Mouse (Mus musculus): ENCODE measurements around the gene Klhdc8b. TPM values are rescaled to one million over a fixed set of nuclear protein-coding genes. Genes with fewer than 3 reads are reported as not detected.

The Klhdc8b gene
- polyA plus RNA-seq, 1 experiment from 2014 or later, result 46.4 TPM

GRCm38 (mm10) chr9:108450292-108451169 is 10.8 kb downstream of the Klhdc8b start:
- Histone ChIP-seq H3K9me3 (ENCODE audit: low read depth, low read length) (no peaks in the 10 kb centered on the region), H3K4me1 (ENCODE audit: insufficient read depth) (peaks cover 22% of the 10 kb centered on the region), H3K27ac (ENCODE audit: low read depth) (peak overlapping the region; percentile 79), H3K4me2 (peak overlapping the region; percentile 83), H3K27me3 (ENCODE audit: insufficient read depth, low read length) (no peaks in the 10 kb centered on the region), H3K36me3 (ENCODE audit: insufficient read depth) (peaks cover 13% of the 10 kb centered on the region), H3K9ac (peak overlapping the region; percentile 15; the same call in 1 of the 2 replicates), H3K4me3 (ENCODE audit: low read depth, low read length) (peak overlapping the region; percentile 51)
- TF ChIP-seq CTCF (IDR thresholded peaks at IDR 0.05; ENCODE audit: low read depth), result no peak
- peak; percentile 90 for DNase-seq
- ATAC-seq (ENCODE audit: insufficient read depth), result peak; percentile 21
- 52% methylated on average over 21 of the region's 21 CpGs for WGBS

DNA sequence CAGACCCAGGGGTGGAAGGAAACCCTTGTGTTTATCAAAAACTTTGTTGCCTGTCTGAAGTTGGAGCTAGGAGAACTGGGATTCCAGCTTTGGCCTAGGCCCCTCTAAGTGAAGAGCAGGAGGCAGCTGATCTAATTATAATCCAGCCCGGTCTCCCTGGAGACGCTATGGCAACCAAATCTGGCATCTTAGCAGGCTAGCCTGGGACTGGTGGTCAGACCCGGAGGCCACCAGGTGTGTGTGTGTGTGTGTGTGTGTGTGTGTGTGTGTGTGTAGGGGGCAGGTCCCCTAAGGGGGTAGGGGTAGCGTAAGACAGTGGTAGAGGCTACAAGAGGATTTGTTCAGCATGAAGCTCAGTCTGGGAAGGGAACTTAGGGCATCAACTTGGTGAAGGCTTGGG is 11.5 kb downstream of the Klhdc8b start:
- 45% methylated on average over 4 of the region's 4 CpGs for WGBS
- Histone ChIP-seq H3K4me3 (ENCODE audit: low read depth, low read length) (no peak overlapping the region), H3K9ac (no peak overlapping the region), H3K27ac (ENCODE audit: low read depth) (peak overlapping the region; percentile 72), H3K36me3 (ENCODE audit: insufficient read depth) (peaks cover 13% of the 10 kb centered on the region), H3K27me3 (ENCODE audit: insufficient read depth, low read length) (no peaks in the 10 kb centered on the region), H3K9me3 (ENCODE audit: low read depth, low read length) (no peaks in the 10 kb centered on the region), H3K4me1 (ENCODE audit: insufficient read depth) (peaks cover 22% of the 10 kb centered on the region), H3K4me2 (peak overlapping the region; percentile 83)
- DNase-seq (peak; percentile 66), ATAC-seq (ENCODE audit: insufficient read depth) (peak; percentile 2; the same call in 1 of the 2 replicates)
- no peak for TF ChIP-seq CTCF (IDR thresholded peaks at IDR 0.05; ENCODE audit: low read depth)

GRCm38 (mm10) chr9:108445125-108445524 is 16.3 kb downstream of the Klhdc8b start:
- ATAC-seq (ENCODE audit: insufficient read depth) (no peak), DNase-seq (no peak)
- Histone ChIP-seq H3K36me3 (ENCODE audit: insufficient read depth) (peaks cover 13% of the 10 kb centered on the region), H3K9me3 (ENCODE audit: low read depth, low read length) (no peaks in the 10 kb centered on the region), H3K9ac (no peak overlapping the region), H3K27ac (ENCODE audit: low read depth) (no peak overlapping the region), H3K27me3 (ENCODE audit: insufficient read depth, low read length) (no peaks in the 10 kb centered on the region), H3K4me3 (ENCODE audit: low read depth, low read length) (no peak overlapping the region), H3K4me1 (ENCODE audit: insufficient read depth) (peaks cover 6% of the 10 kb centered on the region), H3K4me2 (no peak overlapping the region)
- 53% methylated on average over 9 of the region's 9 CpGs for WGBS
- no peak for TF ChIP-seq CTCF (IDR thresholded peaks at IDR 0.05; ENCODE audit: low read depth)

DNA sequence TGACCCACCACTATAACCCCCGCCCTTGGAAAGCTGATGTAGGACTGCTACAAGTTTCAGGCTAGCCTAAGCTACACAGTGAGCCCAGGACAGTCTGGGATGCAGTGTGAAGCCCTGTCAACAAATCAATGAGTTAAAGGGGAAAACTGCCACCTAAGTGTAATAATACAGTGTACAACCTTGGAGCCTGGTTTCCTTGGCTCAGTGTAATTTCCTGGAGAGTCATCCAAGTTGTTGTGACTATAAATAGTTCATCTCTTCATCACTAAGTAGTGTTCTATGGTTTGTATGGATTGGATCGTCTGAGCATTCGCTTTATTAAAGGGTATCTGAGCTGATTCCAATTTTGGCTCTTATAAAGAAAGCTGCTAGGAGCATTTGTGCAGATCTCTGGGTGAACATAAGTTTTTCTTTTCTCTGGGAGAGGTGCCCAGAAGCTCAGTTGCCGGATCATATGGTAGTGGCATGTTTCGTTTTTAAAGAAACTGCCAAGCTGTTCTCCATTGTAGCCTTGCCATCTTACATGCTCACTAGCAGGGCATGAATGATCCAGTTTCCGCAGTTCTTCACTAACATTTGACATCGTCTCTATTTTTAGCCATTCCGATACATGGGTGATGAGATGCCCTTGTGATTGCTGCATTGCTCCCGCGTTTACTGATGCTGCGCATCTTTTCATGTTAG is 20.0 kb downstream of the Klhdc8b start:
- no peak for TF ChIP-seq CTCF (IDR thresholded peaks at IDR 0.05; ENCODE audit: low read depth)
- Histone ChIP-seq H3K4me1 (ENCODE audit: insufficient read depth) (no peaks in the 10 kb centered on the region), H3K4me3 (ENCODE audit: low read depth, low read length) (no peak overlapping the region), H3K36me3 (ENCODE audit: insufficient read depth) (no peaks in the 10 kb centered on the region), H3K27me3 (ENCODE audit: insufficient read depth, low read length) (no peaks in the 10 kb centered on the region), H3K4me2 (no peak overlapping the region), H3K9me3 (ENCODE audit: low read depth, low read length) (no peaks in the 10 kb centered on the region), H3K9ac (no peak overlapping the region), H3K27ac (ENCODE audit: low read depth) (no peak overlapping the region)
- ATAC-seq (ENCODE audit: insufficient read depth) (no peak), DNase-seq (no peak)
- 81% methylated on average over 11 of the region's 11 CpGs for WGBS

DNA sequence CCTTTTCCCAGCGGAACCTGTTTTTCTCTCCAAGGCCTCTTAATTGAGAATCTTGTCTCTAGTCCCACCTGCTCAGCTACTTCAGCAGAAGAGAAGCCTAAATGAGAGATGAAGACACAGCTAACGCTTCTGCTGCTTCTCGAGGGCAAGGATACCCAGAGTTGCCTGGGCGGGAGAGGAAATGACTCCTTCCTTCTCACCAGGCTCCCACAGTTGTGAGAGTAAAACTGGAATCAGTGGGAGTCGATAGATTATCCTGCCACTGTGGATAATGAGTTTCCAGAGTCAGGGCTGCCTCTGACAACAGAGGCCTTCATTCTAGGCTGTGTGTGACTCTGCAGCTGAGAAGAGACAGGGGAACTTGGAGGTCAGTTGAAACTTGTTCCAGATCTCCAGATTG is 20.9 kb downstream of the Klhdc8b start:
- TF ChIP-seq CTCF (IDR thresholded peaks at IDR 0.05; ENCODE audit: low read depth), result no peak
- no peaks in the 10 kb centered on the region for H3K36me3 ChIP-seq (ENCODE audit: insufficient read depth)
- no peak for ATAC-seq (ENCODE audit: insufficient read depth)

GRCm38 (mm10) chr9:108439176-108439575 is 22.2 kb downstream of the Klhdc8b start:
- no peaks in the 10 kb centered on the region for H3K27me3 ChIP-seq (ENCODE audit: insufficient read depth, low read length)
- H3K9ac ChIP-seq, result no peak overlapping the region
- 73% methylated on average over 6 of the region's 6 CpGs for WGBS
- no peak overlapping the region for H3K4me2 ChIP-seq
- H3K4me1 ChIP-seq (ENCODE audit: insufficient read depth), result no peaks in the 10 kb centered on the region
- no peak overlapping the region for H3K4me3 ChIP-seq (ENCODE audit: low read depth, low read length)
- no peaks in the 10 kb centered on the region for H3K36me3 ChIP-seq (ENCODE audit: insufficient read depth)
- DNase-seq (no peak), ATAC-seq (ENCODE audit: insufficient read depth) (no peak)
- no peaks in the 10 kb centered on the region for H3K9me3 ChIP-seq (ENCODE audit: low read depth, low read length)
- H3K27ac ChIP-seq (ENCODE audit: low read depth), result no peak overlapping the region
- no peak for TF ChIP-seq CTCF (IDR thresholded peaks at IDR 0.05; ENCODE audit: low read depth)

More for the DNA sequence above, 20.9 kb downstream of the Klhdc8b start:
- H3K27me3 ChIP-seq (ENCODE audit: insufficient read depth, low read length), result no peaks in the 10 kb centered on the region
- DNase-seq, result no peak
- no peaks in the 10 kb centered on the region for H3K4me1 ChIP-seq (ENCODE audit: insufficient read depth)
- WGBS, result 67% methylated on average over 5 of the region's 5 CpGs
- H3K4me2 ChIP-seq, result no peak overlapping the region
- no peak overlapping the region for H3K27ac ChIP-seq (ENCODE audit: low read depth)
- no peak overlapping the region for H3K4me3 ChIP-seq (ENCODE audit: low read depth, low read length)
- no peak overlapping the region for H3K9ac ChIP-seq
- H3K9me3 ChIP-seq (ENCODE audit: low read depth, low read length), result no peaks in the 10 kb centered on the region

DNA sequence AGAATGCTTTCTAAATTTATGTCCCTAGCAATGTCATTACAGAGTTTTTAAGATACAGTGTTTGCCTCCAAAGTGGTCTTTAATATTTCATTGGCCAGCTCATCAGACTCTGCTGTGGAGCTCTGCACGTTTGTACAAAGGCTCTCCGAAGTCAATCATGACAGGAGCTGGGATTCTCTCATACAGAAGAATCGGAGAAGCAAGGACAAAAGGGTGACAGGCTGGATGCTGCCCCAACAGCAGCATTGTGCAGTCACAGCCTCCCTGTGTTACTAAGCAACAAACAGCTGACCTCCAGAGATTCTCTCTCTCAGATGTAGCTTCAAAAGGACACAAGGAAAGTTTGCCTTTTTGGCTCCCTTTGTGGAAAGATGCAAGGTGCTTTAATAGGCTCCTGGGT is 25.2 kb downstream of the Klhdc8b start, which contains the start of gene BC048562:
BC048562 (plus strand) TSS at position 301 of the 400 bp plus-strand sequence.
- Histone ChIP-seq H3K4me2 (no peak within 1 kb of the TSS), H3K27ac (ENCODE audit: low read depth) (no peak within 1 kb of the TSS), H3K9ac (no peak within 1 kb of the TSS), H3K27me3 (ENCODE audit: insufficient read depth, low read length) (no peaks in the 10 kb centered on the region), H3K9me3 (ENCODE audit: low read depth, low read length) (no peaks in the 10 kb centered on the region), H3K36me3 (ENCODE audit: insufficient read depth) (no peaks in the 10 kb centered on the region), H3K4me3 (ENCODE audit: low read depth, low read length) (no peak within 1 kb of the TSS), H3K4me1 (ENCODE audit: insufficient read depth) (no peaks in the 10 kb centered on the region)
- no peak for DNase-seq
- WGBS, result 70% methylated on average over 3 of the region's 3 CpGs
- TF ChIP-seq CTCF (IDR thresholded peaks at IDR 0.05; ENCODE audit: low read depth), result no peak
- no peak for ATAC-seq (ENCODE audit: insufficient read depth)

Measured in lung, embryonic 14.5 days (tissue).